ENCODE assay signal across 20 mouse cellular contexts in the genomic region with DNA sequence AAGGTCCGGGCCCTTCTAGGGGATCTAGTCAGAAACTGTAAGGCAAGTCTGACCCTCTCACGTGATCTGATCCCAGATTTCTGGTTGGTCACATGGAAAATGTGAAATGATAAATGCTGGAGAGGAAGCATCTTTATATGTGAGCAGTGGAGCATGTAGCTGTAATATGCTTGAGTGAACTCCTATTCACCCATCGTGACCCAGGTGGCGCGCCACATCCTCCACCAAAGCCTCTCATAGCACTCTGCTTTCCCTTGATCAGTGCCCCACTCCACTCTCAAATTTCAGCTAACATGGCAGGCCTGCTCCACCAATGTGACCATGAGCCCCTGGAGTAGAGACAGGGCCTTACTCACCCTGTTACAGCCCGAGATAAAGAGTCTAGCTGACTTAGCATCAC.
DNase-seq lines count a peak whose midpoint lies in the region; ATAC-seq and TF ChIP-seq lines count a peak whose summit lies in the region.
"Had no signal": no experiment of that assay in that cellular context is flagged by ENCODE, and none has a peak within 500 bp of the region (broad histone marks: within the 10 kb centered on the region; RNA-seq: fewer than 3 reads in every experiment).

No protein-coding gene starts in this region.

- H3K9me3 ChIP-seq in forebrain, embryonic 10.5 days = no peaks in the 10 kb centered on the region
- H3K9me3 ChIP-seq in forebrain, embryonic 14.5 days (replicated peaks; ENCODE audit: control insufficient read depth, low read length) = no peaks in the 10 kb centered on the region
- H3K9me3 ChIP-seq: heart, embryonic 10.5 days; liver, embryonic 12.5 days; midbrain, embryonic 12.5 days had no signal

- H3K4me3 ChIP-seq in forebrain, embryonic 10.5 days = no peak overlapping the region
- H3K4me3 ChIP-seq in forebrain, embryonic 14.5 days (ENCODE audit: low read depth, low read length) = no peak overlapping the region
- H3K4me3 ChIP-seq: heart, embryonic 10.5 days; layer of hippocampus, adult 2 months; limb, embryonic 12.5 days; liver, embryonic 12.5 days; midbrain, embryonic 12.5 days had no signal

- CTCF ChIA-PET in Patski (lab: Charles Lee) = interaction anchor here (1.2 to 1.5 kb wide), 2 partner anchors 17 to 22 kb away, joined by 4 read pairs; no protein-coding TSS in a partner anchor

- no peaks in the 10 kb centered on the region for H3K36me3 ChIP-seq in forebrain, embryonic 10.5 days (replicated peaks)
- no peaks in the 10 kb centered on the region for H3K36me3 ChIP-seq in forebrain, embryonic 14.5 days (ENCODE audit: control insufficient read depth, insufficient read depth, low read length)
- no peaks in the 10 kb centered on the region for H3K36me3 ChIP-seq in splenic B cell, adult 2 months (ENCODE audit: control insufficient read depth, insufficient read depth, low read length, poor library complexity, severe bottlenecking)
- H3K36me3 ChIP-seq: heart, embryonic 10.5 days; limb, embryonic 12.5 days; liver, embryonic 12.5 days; midbrain, embryonic 12.5 days had no signal

- H3K4me1 ChIP-seq in forebrain, embryonic 10.5 days = peaks cover 20% of the 10 kb centered on the region
- H3K4me1 ChIP-seq in forebrain, embryonic 14.5 days (ENCODE audit: control insufficient read depth, insufficient read depth, low read length) = no peaks in the 10 kb centered on the region

- DNase-seq in forebrain, embryonic 10.5 days (ENCODE audit: extremely low spot score, low spot score) = no peak
- no peak for DNase-seq in forebrain, embryonic 14.5 days (ENCODE audit: low spot score)
- DNase-seq in spleen, adult 18-20 months = peak; percentile 7 to 16
- DNase-seq in spleen, adult 12 weeks (ENCODE audit: low spot score) = no peak
- DNase-seq in Patski (ENCODE audit: low read depth, low spot score) = no peak
- peak; percentile 65 for DNase-seq in splenic B cell, adult 2 months (ENCODE audit: low read depth, low spot score)
- no peak for DNase-seq in frontal cortex, postnatal 14 days (ENCODE audit: low spot score in 2 of 2)
- no peak for DNase-seq in lung, postnatal 36 days
- DNase-seq: adrenal gland, postnatal 14 days; cerebellum, adult 8-10 months; kidney, postnatal 25 days; layer of hippocampus, postnatal 36 days; lung, adult 2 months; lung, postnatal 14 days; right cerebral cortex, postnatal 25 days had no signal

- no peak overlapping the region for H3K4me2 ChIP-seq in forebrain, embryonic 14.5 days (ENCODE audit: low read length)
- H3K4me2 ChIP-seq: limb, embryonic 12.5 days; liver, embryonic 12.5 days; midbrain, embryonic 12.5 days had no signal

- POLR2A ChIA-PET in Patski (lab: Charles Lee) = no interaction called here

- no peak for ATAC-seq in forebrain, embryonic 14.5 days
- peak; percentile 28 for ATAC-seq in Patski
- ATAC-seq: liver, embryonic 12.5 days had no signal

- WGBS in forebrain, embryonic 10.5 days = 61% methylated on average over 6 of the region's 6 CpGs
- 57% methylated on average over 6 of the region's 6 CpGs for WGBS in forebrain, embryonic 14.5 days

- no peaks in the 10 kb centered on the region for H3K27me3 ChIP-seq in forebrain, embryonic 10.5 days (ENCODE audit: poor library complexity, severe bottlenecking)
- H3K27me3 ChIP-seq in forebrain, embryonic 14.5 days (replicated peaks; ENCODE audit: control insufficient read depth, insufficient read depth, low read length) = no peaks in the 10 kb centered on the region
- no peaks in the 10 kb centered on the region for H3K27me3 ChIP-seq in Patski
- no peaks in the 10 kb centered on the region for H3K27me3 ChIP-seq in splenic B cell, adult 2 months (ENCODE audit: control insufficient read depth, insufficient read depth, low read length, poor library complexity, severe bottlenecking)
- H3K27me3 ChIP-seq: limb, embryonic 12.5 days; midbrain, embryonic 12.5 days had no signal

- no peak overlapping the region for H3K9ac ChIP-seq in forebrain, embryonic 14.5 days (ENCODE audit: low read length)
- H3K9ac ChIP-seq: limb, embryonic 12.5 days; liver, embryonic 12.5 days; midbrain, embryonic 12.5 days had no signal

- peak overlapping the region; percentile 4; the same call in 1 of the 2 replicates for H3K27ac ChIP-seq in forebrain, embryonic 10.5 days
- no peak overlapping the region for H3K27ac ChIP-seq in forebrain, embryonic 14.5 days (ENCODE audit: low read depth, low read length)
- H3K27ac ChIP-seq: heart, embryonic 10.5 days; layer of hippocampus, adult 2 months; limb, embryonic 12.5 days; liver, embryonic 12.5 days; midbrain, embryonic 12.5 days had no signal

- in situ Hi-C loops in Patski (cut with MboI; ENCODE audit: low pct_unique_long_range_greater_than_20kb) = no loop called here

- TF ChIP-seq CTCF in Patski (IDR thresholded peaks at IDR 0.05) = no peak

Comparison
In these comparisons a context has a peak if more than half of its experiments do, and no peak if none do; other contexts are left out.
1. DNase-seq: peak in spleen, adult 18-20 months (2 of 2) and splenic B cell, adult 2 months (single experiment); none in forebrain, embryonic 10.5 days (single experiment), forebrain, embryonic 14.5 days (single experiment), spleen, adult 12 weeks (single experiment), Patski (single experiment), frontal cortex, postnatal 14 days (0 of 2) and lung, postnatal 36 days (single experiment).